Mouse (Mus musculus): ENCODE measurements around the gene Klk1b11.
"Not testable (repeated sequence)": the region's sequence is repeated elsewhere in the genome, so short reads cannot be mapped to it uniquely, and the experiment has no call there.

The Klk1b11 gene

GRCm38 (mm10) chr7:43995577-43995976 is at the start of gene Klk1b11:
Gene Klk1b11 (plus strand): TSS chr7:43995877.
- not testable (repeated sequence) for DNase-seq (ENCODE audit: low read depth, low spot score)

GRCm38 (mm10) chr7:43950364-43950763 is 45.3 kb upstream of the Klk1b11 start, which contains the start of gene Klk1b8:
Gene Klk1b8 (plus strand): TSS chr7:43950664.
- no peak for DNase-seq (ENCODE audit: low read depth, low spot score)

GRCm38 (mm10) chr7:43952703-43953102 is 43.0 kb upstream of the Klk1b11 start:
- DNase-seq (ENCODE audit: low read depth, low spot score), result no peak

GRCm38 (mm10) chr7:43966451-43966850 is 29.2 kb upstream of the Klk1b11 start, which contains the start of gene Klk1b1:
Gene Klk1b1 (plus strand): TSS chr7:43966751.
- no peak for DNase-seq (ENCODE audit: low read depth, low spot score)

- DNase-seq (ENCODE audit: low read depth, low spot score), result no peak
Measured at GRCm38 (mm10) chr7:43967058-43967457, 28.6 kb upstream of the Klk1b11 start.

GRCm38 (mm10) chr7:43967612-43968011 is 28.1 kb upstream of the Klk1b11 start:
- DNase-seq (ENCODE audit: low read depth, low spot score), result no peak

- not testable (repeated sequence) for DNase-seq (ENCODE audit: low read depth, low spot score)
Measured at GRCm38 (mm10) chr7:43975761-43976160, 19.9 kb upstream of the Klk1b11 start, which contains the start of gene Klk1b9. Gene Klk1b9 (plus strand): TSS chr7:43976061.

GRCm38 (mm10) chr7:43985657-43986056 is 10.0 kb upstream of the Klk1b11 start:
- DNase-seq (ENCODE audit: low read depth, low spot score), result no peak

GRCm38 (mm10) chr7:43994821-43995220 is 856 bp upstream of the Klk1b11 start:
- DNase-seq (ENCODE audit: low read depth, low spot score), result not testable (repeated sequence)

- no peak for DNase-seq (ENCODE audit: low read depth, low spot score)
Measured at GRCm38 (mm10) chr7:44004847-44005246, 9.2 kb downstream of the Klk1b11 start.

GRCm38 (mm10) chr7:44011868-44012267 is 16.2 kb downstream of the Klk1b11 start, which contains the start of gene Klk1b26:
Gene Klk1b26 (plus strand): TSS chr7:44012168.
- not testable (repeated sequence) for DNase-seq (ENCODE audit: low read depth, low spot score)

- not testable (repeated sequence) for DNase-seq (ENCODE audit: low read depth, low spot score)
Measured at GRCm38 (mm10) chr7:44014666-44015065, 19.0 kb downstream of the Klk1b11 start.

GRCm38 (mm10) chr7:44015071-44015470 is 19.4 kb downstream of the Klk1b11 start:
- no peak for DNase-seq (ENCODE audit: low read depth, low spot score)

All from CD4-positive, CD25-positive, alpha-beta regulatory T cell, adult 2 months (primary cell).